Mouse (Mus musculus) right cerebral cortex, postnatal 10 days (tissue): Measurements from ENCODE around the gene Bcorl1.

Experiments used
- DNase-seq, 2 experiments: peaks; one replicate each; pipeline ENCODE4 v3.0.0; 2021; ENCODE audit warnings: low spot score in 2 of 2

Gene Bcorl1

DNA sequence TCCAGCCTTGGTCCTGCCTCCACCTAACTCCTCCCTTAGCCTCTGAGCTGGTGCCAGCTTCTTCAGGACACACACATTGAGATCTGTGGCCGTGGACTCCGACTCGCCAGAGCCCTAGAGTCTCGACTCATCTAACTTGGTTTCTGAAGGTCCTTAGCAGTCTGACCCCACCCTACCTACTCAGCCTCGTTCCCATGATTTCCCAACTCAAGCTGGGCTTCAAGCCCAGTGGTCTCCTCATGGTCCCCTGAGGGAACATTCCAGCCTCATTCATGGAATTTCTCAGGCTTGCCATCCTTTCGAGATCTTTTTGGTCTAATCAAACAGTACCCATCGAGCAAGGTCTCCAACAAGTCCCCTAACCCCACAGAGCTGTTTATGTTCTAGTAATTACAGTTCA is 100.8 kb downstream of the Bcorl1 start:
- no peak for DNase-seq

DNA sequence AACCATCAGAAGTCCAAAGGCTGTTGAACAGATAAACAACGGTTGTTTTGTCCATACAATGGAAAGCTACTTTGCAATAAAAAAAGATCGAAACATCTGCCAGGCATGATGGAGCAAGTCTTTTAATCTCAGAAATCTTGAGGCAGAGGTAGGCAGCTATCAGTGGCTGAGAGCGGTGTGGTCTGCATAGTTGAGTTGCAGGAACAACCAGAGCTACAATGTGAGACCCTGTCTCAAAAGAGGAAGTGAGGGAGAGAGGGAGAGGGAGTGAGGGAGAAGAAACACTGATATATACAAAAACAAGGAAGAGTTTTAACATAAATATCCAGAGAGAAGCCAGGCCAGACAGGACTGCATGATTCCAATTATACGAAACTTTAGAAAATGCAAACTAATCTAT is 103.5 kb downstream of the Bcorl1 start:
- no peak for DNase-seq

DNA sequence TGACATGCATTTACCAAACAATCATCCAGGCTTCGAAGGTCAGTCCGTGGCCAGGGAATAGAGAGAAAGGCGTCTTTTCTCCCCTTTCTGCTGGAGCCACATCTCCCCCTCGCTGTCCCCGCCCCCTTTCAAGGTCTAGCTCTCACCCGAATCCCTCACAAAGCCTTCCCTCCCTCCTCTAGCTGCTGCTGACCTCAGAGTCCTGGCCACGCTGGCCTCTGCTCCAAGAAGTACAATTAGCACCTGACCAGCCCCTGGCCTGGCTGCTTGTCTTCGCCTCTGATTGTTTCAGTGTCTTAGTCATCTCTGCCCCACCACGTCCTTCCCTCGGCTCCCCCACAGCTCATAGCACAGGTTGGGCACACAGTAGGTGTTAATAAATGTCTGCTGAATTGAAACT is 108.5 kb downstream of the Bcorl1 start:
- no peak for DNase-seq

DNA sequence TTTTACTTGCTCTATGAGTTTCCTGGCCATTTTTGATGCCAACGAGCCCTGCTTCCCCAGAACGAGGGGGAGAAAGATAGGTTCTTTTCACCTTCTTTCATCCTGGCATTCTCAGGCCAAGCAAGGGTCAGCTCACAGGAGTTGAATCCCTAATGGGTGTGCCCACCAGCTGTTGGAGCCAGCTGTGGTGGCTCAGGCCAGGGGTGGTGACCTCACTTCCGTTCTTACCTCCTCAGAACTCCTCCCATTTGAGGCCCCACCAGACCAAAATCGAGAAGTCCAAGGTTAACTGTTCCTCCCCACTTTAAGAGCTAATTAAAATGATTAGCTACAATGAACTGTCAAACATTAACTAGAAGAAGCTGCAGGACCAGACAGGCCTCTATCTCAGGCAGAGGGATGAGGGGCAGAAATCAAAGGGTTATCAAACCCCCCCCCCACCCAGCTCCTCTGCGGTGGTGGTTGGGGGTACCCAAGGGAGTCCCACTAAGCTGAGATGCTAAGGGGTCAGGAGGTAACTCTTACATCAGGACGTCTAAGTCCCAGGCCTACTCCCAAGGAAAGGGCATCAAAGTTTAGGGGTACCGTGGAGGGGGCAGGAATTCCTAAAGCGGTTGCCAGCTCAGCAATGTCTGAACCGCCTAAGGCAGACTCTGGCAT is 111.2 kb downstream of the Bcorl1 start:
- no peak for DNase-seq

DNA sequence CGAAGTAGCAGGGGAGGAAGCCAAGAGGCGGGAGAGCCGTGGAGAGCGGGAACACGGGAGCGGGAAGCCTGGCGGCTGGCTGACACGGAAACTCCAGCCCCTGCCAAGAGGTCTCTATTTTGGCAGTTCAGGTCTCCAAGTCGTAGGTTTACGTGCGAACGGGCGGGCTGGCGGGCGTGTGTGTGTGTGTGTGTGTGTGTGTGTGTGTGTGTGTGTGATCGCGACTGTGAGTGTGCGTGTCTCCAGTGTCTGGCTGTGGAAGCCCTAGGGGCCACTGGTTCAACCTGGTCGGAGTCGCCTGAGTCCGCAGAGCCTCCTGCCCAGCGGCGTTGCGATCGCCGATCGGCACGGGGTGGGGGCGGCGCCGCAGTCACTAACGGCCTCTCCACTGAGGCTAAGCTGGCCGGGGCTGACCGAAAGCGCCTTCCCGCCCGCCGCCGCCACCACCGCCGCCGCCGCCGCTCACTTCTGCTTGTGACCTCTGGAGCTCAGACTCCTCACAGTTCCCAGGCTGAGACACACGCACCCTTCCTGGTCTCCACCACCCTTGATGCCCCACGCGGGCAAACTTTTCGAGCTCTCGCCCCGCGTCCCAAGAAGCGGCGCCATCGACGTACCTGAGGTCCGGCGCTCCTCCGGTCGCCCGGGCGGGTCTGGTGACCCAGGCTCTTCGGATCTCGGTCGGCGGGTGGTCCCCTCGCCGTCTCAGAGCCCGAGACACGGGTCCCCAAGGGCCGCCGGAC is 111.9 kb downstream of the Bcorl1 start:
- no peak for DNase-seq

DNA sequence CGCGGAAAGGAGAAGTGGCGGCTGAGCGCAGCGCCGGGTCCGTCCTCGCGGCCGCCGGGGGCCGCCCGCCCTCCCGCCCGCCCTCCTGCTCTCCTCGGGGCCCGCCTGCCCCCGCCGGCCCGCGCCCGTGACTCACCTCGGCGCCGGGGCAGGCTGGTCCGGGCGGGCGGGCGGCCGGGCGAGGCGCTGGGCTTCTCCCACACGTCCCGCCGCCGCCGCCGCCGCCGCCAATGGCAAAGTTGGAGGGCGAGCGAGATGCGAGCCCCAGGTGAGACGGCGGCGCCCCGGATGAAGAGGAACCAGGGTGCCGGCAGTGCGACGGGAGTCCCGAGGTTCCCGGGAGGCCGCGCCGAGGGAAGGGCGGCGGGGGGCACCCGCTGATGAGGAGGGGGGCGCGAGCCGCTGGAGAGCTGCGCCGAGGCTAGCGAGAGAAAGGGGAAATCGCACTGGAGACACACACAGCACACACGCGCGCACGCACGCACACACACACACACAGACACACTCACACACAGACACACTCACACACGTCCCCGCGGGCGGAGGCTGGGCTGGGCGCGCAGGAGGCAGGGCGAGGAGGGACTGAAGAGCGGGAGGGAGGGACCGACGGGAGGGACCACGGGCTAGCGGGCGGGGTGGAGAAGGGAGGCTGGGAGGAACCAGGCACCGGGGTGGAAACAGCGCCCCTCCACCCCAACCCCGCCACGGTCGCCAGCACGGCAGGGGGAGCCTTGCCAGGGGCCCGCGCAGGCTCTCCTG is 112.8 kb downstream of the Bcorl1 start:
- peak; percentile 44 to 54 for DNase-seq

DNA sequence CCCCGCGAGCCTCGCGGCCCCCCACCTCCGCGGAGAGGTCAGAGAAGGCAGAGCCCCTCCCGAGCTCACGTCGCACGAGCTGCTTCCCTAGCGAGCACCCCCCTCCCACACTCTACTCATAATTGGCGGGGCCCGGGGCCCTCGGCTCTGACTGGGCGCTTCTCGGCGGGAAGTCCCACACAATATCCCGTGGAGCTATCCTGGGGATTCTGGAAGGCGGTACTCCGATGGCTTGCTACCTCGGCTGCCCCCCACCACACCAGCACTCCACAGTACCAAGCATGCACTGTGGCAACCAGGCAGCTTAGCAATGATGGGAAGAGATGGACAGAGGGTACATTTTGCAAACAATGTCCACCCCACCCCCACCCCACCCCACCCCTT is 113.3 kb downstream of the Bcorl1 start:
- no peak for DNase-seq

DNA sequence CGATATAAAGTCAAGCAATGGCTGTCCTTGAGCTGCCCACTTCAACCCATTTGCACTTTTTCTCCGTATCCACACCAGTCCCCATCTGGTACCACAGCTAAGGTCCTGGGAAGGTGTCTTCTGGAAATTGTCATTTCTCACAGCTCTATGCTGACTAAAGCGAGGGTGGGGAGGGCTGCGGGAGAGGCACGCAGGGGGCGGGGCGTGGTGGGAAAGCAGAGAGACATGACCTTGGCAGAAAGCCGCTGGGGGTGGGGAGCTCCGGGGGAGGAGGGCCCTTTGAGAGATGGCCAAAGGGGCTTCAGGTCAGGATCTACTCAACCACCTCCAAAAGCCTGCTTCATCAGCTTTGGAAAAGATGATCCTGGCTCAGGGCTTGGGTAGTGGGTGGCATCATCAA is 113.9 kb downstream of the Bcorl1 start:
- DNase-seq, result no peak

DNA sequence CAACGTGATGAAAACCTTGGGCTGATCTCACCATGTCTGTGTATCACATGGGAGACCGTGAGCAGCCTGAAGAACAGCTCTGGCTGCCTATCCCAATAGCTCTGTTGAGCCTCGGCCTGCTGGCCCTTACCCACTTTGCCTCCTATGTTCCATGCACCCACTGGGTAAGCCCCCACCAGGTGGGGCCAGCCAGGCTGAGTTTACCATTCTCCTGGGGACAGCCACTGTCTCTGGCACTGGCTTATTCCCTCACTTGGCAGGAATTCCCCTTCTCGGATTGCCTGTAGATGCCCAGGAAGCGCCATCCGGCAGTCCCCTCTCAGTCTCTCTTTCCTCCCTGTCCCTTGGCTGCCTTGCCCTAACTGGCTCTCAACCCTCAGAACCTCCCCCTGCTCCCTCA is 115.8 kb downstream of the Bcorl1 start:
- DNase-seq, result no peak
